Mouse (Mus musculus): ENCODE results near the gene Parp3.

Parp3 gene

DNA sequence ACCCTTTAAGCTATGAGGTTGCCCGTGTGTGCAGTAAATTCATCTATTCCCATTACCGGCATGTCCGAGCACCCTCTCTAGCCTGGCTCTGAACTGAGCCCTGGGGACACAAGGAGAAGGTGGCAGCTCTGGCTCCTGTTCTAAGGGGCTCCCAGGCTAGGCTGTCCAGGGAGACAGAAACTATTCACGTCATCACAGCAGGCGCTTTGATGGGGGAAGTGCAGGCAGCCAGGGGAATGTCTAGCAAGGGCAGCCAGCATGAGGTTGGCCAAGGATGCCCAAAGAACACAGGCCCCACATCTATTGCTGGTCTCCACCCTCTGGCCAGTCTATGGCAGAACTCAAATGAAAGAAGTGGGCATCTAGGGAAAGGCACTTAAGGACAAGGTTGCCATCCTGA is 18.8 kb downstream of the Parp3 start:
- DNase-seq (ENCODE audit: low read depth, low spot score) = no peak

GRCm38 (mm10) chr9:106457163-106457559 is 19.6 kb downstream of the Parp3 start:
- DNase-seq (ENCODE audit: low read depth, low spot score) = no peak

DNA sequence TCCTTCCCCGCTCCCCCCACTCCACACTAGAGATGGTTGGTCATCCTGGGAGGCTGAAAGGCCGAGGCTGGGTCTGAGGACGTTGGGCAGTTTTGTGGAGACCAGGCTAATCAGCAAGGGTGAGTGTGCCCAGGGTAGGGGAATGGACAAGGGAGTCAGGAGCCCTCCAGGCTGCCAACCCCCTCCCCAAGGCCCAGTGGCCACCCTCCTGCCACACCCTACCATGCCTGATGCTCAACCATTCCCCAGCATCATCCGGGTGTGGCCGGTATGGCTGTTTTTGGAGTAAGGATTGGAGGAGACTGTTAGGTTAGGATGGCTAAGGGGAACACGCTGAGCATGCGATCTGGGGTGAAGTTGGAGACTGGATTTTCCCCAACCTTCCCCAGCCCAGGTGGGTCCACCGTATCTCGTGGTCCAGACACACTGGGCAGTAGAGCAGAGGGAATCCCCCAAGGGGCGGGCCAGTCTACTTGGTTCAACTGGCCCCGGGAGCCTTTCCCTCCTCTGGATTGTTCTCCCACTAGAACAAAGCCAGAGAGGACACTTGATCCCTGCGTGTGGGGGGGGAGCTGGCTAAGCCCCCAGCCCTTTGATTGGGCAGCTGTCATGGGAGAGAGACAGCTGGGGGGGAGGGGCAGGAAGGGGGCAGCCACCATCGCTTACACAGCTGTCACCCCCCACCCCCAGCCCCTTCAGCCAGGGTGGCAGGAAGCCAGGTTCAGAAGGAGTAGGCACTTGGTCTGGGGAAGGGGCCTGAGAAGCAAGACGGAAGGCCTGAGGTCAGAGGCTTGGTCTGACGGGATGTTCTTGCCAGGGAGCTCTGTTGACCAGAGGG is 20.2 kb downstream of the Parp3 start:
- DNase-seq (ENCODE audit: low read depth, low spot score) = no peak

DNA sequence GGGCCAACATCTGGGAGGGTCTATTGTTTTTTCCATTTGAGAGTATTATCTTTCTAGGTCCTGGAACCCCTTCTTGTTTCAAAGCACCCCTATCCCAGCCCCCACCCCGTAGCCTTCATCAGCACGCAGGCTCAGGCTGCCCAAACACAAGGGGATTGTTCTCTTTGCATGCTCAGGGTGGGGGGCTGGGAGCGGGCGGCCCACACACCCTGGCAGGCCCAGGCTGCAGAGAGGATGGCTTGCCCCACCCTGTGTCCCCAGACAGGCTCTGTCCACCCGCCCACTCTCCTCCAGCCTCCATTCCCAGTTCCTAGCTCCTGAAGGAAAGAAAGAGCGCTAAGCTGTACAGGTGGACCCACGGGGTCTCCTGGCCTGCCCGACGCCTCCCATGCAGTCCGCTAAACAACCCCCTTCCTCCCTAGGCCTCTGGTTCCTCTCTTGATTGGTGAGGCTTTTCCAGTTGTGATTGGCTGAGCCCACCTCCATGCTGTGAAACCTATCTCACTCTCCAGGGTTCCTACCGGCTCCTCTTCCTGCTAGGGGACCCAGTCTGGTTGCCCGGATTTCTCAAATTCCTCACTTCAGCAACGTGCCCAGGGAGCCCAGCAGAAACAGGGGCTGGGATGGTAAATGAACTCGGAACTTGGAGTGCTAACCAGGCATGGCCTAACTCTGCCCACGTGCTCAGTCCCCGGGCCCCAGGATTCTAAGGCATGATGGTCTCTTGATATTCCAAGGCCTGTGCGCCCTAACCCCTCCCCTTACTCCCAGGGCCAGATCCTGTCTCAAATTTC is 21.7 kb downstream of the Parp3 start:
- peak; percentile 67 for DNase-seq (ENCODE audit: low read depth, low spot score)

GRCm38 (mm10) chr9:106454071-106454761 is 22.5 kb downstream of the Parp3 start:
- DNase-seq (ENCODE audit: low read depth, low spot score) = peak; percentile 57

- peak; percentile 73 for DNase-seq (ENCODE audit: low read depth, low spot score)
Measured at GRCm38 (mm10) chr9:106453271-106454070, 23.3 kb downstream of the Parp3 start, which contains the start of gene Pcbp4. TSS of gene Pcbp4 (plus strand) at chr9:106453291.

DNA sequence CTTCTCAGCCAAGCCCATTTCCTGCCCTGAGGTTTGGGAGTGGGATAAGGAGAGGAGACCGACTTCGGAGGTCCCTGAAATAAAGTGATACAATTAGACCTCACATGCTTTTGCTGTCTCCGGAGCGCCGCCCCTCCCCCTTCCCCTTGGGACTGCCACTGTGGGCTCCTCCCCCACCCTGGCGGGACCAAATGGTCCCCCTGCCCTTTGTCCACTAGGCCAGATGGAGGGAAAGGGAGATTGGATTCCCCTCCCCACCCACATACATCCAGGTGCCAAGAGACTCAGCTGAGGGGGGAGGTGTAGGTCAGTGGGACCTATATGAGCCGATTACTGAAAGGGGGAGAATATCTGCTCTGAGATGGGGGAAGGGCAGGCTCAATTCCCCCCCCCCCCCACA is 23.9 kb downstream of the Parp3 start:
- peak; percentile 41 for DNase-seq (ENCODE audit: low read depth, low spot score)

GRCm38 (mm10) chr9:106452351-106452750 is 24.4 kb downstream of the Parp3 start:
- DNase-seq (ENCODE audit: low read depth, low spot score) = no peak

- no peak for DNase-seq (ENCODE audit: low read depth, low spot score)
Measured at GRCm38 (mm10) chr9:106451899-106452298, 24.9 kb downstream of the Parp3 start.

GRCm38 (mm10) chr9:106451298-106451697 is 25.5 kb downstream of the Parp3 start:
- no peak for DNase-seq (ENCODE audit: low read depth, low spot score)

DNA sequence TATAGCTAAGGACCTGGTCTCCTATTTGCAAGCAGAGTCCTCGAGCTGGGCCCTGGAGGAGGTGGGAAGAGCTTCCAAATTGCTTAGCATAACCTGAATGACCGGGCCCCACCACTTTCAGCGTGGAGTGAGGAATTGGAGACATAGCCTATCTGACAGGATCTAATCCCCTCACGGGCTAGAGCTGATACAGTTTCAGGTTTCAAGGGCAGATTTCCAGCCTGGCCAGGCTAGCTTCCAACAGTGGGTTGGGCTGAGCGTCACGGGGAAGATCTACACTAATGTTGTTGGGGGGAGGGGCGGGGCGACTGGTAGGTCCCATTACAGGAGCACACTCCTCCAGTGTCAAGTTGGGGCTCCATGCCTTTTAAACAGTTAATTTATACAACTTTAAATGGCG is 26.1 kb downstream of the Parp3 start:
- peak; percentile 88 for DNase-seq (ENCODE audit: low read depth, low spot score)

GRCm38 (mm10) chr9:106449947-106450346 is 26.8 kb downstream of the Parp3 start:
- DNase-seq (ENCODE audit: low read depth, low spot score) = no peak

- peak; percentile 76 for DNase-seq (ENCODE audit: low read depth, low spot score)
Measured at GRCm38 (mm10) chr9:106448498-106449031, 28.2 kb downstream of the Parp3 start.

GRCm38 (mm10) chr9:106447951-106448350 is 28.8 kb downstream of the Parp3 start:
- no peak for DNase-seq (ENCODE audit: low read depth, low spot score)

- DNase-seq (ENCODE audit: low read depth, low spot score) = peak; percentile 93
Measured at GRCm38 (mm10) chr9:106447348-106447747, 29.4 kb downstream of the Parp3 start, which contains the start of the genes Abhd14b and Abhd14a. TSS of gene Abhd14b (plus strand) at chr9:106447459. TSS of gene Abhd14a (minus strand) at chr9:106447678.

GRCm38 (mm10) chr9:106444836-106445235 is 31.9 kb downstream of the Parp3 start:
- DNase-seq (ENCODE audit: low read depth, low spot score) = no peak

GRCm38 (mm10) chr9:106442680-106443079 is 34.1 kb downstream of the Parp3 start:
- no peak for DNase-seq (ENCODE audit: low read depth, low spot score)

DNA sequence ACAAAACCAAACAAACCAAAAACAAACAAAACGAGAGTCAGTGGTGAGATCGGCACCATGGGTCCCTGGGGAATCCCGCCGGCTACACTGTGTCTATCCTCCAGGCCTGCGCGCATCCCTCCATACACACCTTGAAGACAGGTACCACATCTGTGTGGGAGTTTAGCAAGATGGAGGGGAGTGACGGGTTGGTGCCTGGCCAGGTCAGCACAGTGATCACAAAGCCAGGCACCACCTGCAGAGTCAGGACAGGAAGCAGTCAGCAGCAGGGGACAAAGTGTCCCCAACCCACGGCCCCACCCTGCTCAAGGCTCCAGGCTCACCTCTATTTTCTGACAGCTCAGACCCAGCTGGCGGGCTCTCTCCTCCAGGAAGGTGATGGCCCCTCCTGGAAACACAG is 40.2 kb downstream of the Parp3 start:
- DNase-seq (ENCODE audit: low read depth, low spot score) = no peak

DNA sequence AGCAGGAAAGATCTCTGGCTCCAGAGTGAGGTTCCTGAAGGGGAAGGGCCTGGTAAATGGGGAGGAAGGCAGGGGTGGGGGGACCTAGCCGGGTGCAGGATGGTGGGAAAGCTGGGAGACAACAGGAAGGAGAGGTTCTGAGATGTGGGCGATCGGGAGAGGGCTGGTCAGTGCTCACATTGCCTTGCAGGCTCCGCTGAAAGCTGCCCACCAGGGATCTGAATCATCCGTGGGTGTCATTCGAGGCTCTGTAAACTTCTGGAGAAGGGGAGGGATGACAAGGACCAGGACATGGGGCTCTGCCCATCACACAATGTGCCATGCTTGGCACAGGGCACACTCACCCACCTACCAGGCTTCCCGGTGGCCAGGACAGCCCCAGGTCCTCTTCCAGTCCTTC is 43.4 kb downstream of the Parp3 start:
- DNase-seq (ENCODE audit: low read depth, low spot score) = no peak

GRCm38 (mm10) chr9:106430015-106430264 is 46.8 kb downstream of the Parp3 start:
- DNase-seq (ENCODE audit: low read depth, low spot score) = no peak
